Mouse (Mus musculus) heart, postnatal 0 days (tissue): ENCODE measurements around the gene Pth1r. TPM values are rescaled to one million over a fixed set of nuclear protein-coding genes. Genes with fewer than 3 reads are reported as not detected.

ENCODE experiments used
- ATAC-seq: fragments of 200-750 bp; cut with Nextera tagmentation; 2 replicates; pipeline ENCODE4 v1.8.0; 2017; ENCODE audit warnings: low read depth, moderate number of reproducible peaks, moderate library complexity; ENCODE audit not compliant: insufficient read depth
- DNase-seq: peaks from one replicate; pipeline ENCODE4 v3.0.0-alpha.2; 2016; ENCODE audit warnings: low spot score
- H3K27ac ChIP-seq: fragments of 300-500 bp; sonication (generic); 2 replicates; pipeline ENCODE4 v1.5.1; 2014; ENCODE audit warnings: low read depth, mild to moderate bottlenecking
- H3K27me3 ChIP-seq: fragments of 300-500 bp; sonication (generic); 2 replicates; pipeline ENCODE4 v1.6.1; 2014; ENCODE audit warnings: low read length, mixed read lengths; ENCODE audit not compliant: control insufficient read depth, insufficient read depth
- H3K36me3 ChIP-seq: fragments of 300-500 bp; sonication (generic); replicated peaks from 2 replicates; pipeline ENCODE4 v1.6.1; 2014; ENCODE audit warnings: low read length, mixed read lengths; ENCODE audit not compliant: control insufficient read depth, insufficient read depth
- H3K4me1 ChIP-seq: fragments of 300-500 bp; sonication (generic); 2 replicates; pipeline ENCODE4 v1.6.1; 2014; ENCODE audit warnings: antibody characterized with exemption; ENCODE audit not compliant: control insufficient read depth, insufficient read depth
- H3K4me2 ChIP-seq: fragments of 300-500 bp; sonication (generic); 2 replicates; pipeline ENCODE4 v1.6.1; 2014; ENCODE audit warnings: low read depth, mild to moderate bottlenecking, low read length, moderate library complexity
- H3K4me3 ChIP-seq: fragments of 300-500 bp; sonication (generic); 2 replicates; pipeline ENCODE4 v1.5.1; 2014; ENCODE audit warnings: low read depth, low read length
- H3K9ac ChIP-seq: fragments of 300-500 bp; sonication (generic); replicated peaks from 2 replicates; pipeline ENCODE4 v1.6.1; 2014; ENCODE audit warnings: low read depth, low read length, mixed read lengths
- H3K9me3 ChIP-seq: fragments of 300-500 bp; sonication (generic); replicated peaks from 2 replicates; pipeline ENCODE4 v1.6.1; 2016; ENCODE audit warnings: low read length; ENCODE audit not compliant: control insufficient read depth
- CTCF ChIP-seq: IDR thresholded peaks from 2 replicates; pipeline ENCODE4 v1.5.1; 2016; ENCODE audit warnings: antibody characterized with exemption, control low read depth, low read depth
- EP300 ChIP-seq: IDR thresholded peaks from 2 replicates; pipeline ENCODE4 v1.6.1; 2016; ENCODE audit warnings: antibody characterized with exemption, low read depth
- WGBS: fragments of 180-500 bp; shearing (Covaris S2); extraction: QIAGEN DNeasy Blood & Tissue Kit; methylation state at CpG from one replicate; pipeline ENCODE4 v1.1.7; 2014; 5-methylcytosine and 5-hydroxymethylcytosine counted together
- polyA plus RNA-seq: library from polyadenylated mRNA; unstranded; fragments of >200 nt; fragmentation: Nextera tagmentation; extraction: Ambion mirVana; gene quantifications from 2 replicates; pipeline ENCODE4 v1.2.1, GENCODE M21; 2015
- total RNA-seq: library from RNA; depleted of rRNA; stranded (reverse); fragments of >200 nt; gene quantifications from 2 replicates; pipeline ENCODE4 v1.2.3, GENCODE M21; 2014; ENCODE audit warnings: low replicate concordance; rRNA removed

Gene Pth1r
- total RNA-seq, result 34.2 and 41.8 TPM in 2 replicates
- 11.4 and 12.0 TPM in 2 replicates for polyA plus RNA-seq

GRCm38 (mm10) chr9:110746961-110747360 lies at the start of gene Pth1r:
TSS of gene Pth1r (minus strand) at chr9:110747145.
- Histone ChIP-seq H3K9ac (no peak within 1 kb of the TSS), H3K27me3 (peaks cover 16% of the 10 kb centered on the region; the same call in 1 of the 2 replicates), H3K4me1 (peaks cover 17% of the 10 kb centered on the region), H3K4me2 (no peak within 1 kb of the TSS), H3K27ac (no peak within 1 kb of the TSS), H3K9me3 (no peaks in the 10 kb centered on the region), H3K36me3 (no peaks in the 10 kb centered on the region), H3K4me3 (no peak within 1 kb of the TSS)
- ATAC-seq, result no peak
- WGBS, result 76% methylated on average over 7 of the region's 7 CpGs
- TF ChIP-seq EP300, result no peak
- no peak for TF ChIP-seq CTCF
- DNase-seq, result no peak

GRCm38 (mm10) chr9:110790462-110790861 lies 43.5 kb upstream of the Pth1r start:
- Histone ChIP-seq H3K27me3 (no peaks in the 10 kb centered on the region), H3K4me2 (no peak overlapping the region), H3K27ac (no peak overlapping the region), H3K9ac (no peak overlapping the region), H3K9me3 (no peaks in the 10 kb centered on the region), H3K4me1 (no peaks in the 10 kb centered on the region), H3K36me3 (no peaks in the 10 kb centered on the region), H3K4me3 (no peak overlapping the region)
- DNase-seq (peak; percentile 10), ATAC-seq (no peak)
- TF ChIP-seq CTCF (no peak), EP300 (no peak)
- WGBS, result 59% methylated on average over 4 of the region's 4 CpGs

- 81% methylated on average over 3 of the region's 3 CpGs for WGBS
- Histone ChIP-seq H3K4me3 (no peak overlapping the region), H3K4me2 (no peak overlapping the region), H3K36me3 (no peaks in the 10 kb centered on the region), H3K9ac (no peak overlapping the region), H3K4me1 (no peaks in the 10 kb centered on the region), H3K27ac (no peak overlapping the region), H3K27me3 (no peaks in the 10 kb centered on the region), H3K9me3 (no peaks in the 10 kb centered on the region)
- ATAC-seq (no peak), DNase-seq (no peak)
- TF ChIP-seq CTCF (no peak), EP300 (no peak)
These were observed 41.2 kb upstream of the Pth1r start for GRCm38 (mm10) chr9:110788169-110788568.

GRCm38 (mm10) chr9:110783611-110784010 lies 36.7 kb upstream of the Pth1r start:
- Histone ChIP-seq H3K4me2 (no peak overlapping the region), H3K36me3 (no peaks in the 10 kb centered on the region), H3K4me3 (no peak overlapping the region), H3K27me3 (0 out of 2 replicates have a peak, but pooled peaks cover 3% of the 10 kb centered on the region), H3K9ac (no peak overlapping the region), H3K4me1 (peaks cover 5% of the 10 kb centered on the region; the same call in 1 of the 2 replicates), H3K27ac (no peak overlapping the region), H3K9me3 (no peaks in the 10 kb centered on the region)
- WGBS, result 22% methylated on average over 1 of the region's 1 CpGs
- DNase-seq (no peak), ATAC-seq (no peak)
- TF ChIP-seq CTCF (no peak), EP300 (no peak)

- peak overlapping the region; percentile 48 for H3K4me3 ChIP-seq
- H3K4me2 ChIP-seq, result peak overlapping the region; percentile 79
- ATAC-seq, result peak; percentile 69
- 0 out of 2 replicates have a peak, but pooled peaks cover 3% of the 10 kb centered on the region for H3K27me3 ChIP-seq
- H3K36me3 ChIP-seq, result no peaks in the 10 kb centered on the region
- no peaks in the 10 kb centered on the region for H3K9me3 ChIP-seq
- TF ChIP-seq CTCF, result peak; percentile 16; the same call in 1 of the 2 replicates
- no peak for TF ChIP-seq EP300
- H3K9ac ChIP-seq, result peak overlapping the region; percentile 34
- H3K27ac ChIP-seq, result peak overlapping the region; percentile 67
- under 1% methylated on average over 22 of the region's 23 CpGs for WGBS
- peak; percentile 73 for DNase-seq
- H3K4me1 ChIP-seq, result peaks cover 5% of the 10 kb centered on the region; the same call in 1 of the 2 replicates
These were observed 34.8 kb upstream of the Pth1r start for GRCm38 (mm10) chr9:110781731-110782130.

- peak; percentile 82 for DNase-seq
- Histone ChIP-seq H3K36me3 (no peaks in the 10 kb centered on the region), H3K4me3 (peak overlapping the region; percentile 48), H3K27ac (peak overlapping the region; percentile 67), H3K27me3 (0 out of 2 replicates have a peak, but pooled peaks cover 3% of the 10 kb centered on the region), H3K4me2 (peak overlapping the region; percentile 79), H3K9me3 (no peaks in the 10 kb centered on the region), H3K9ac (peak overlapping the region; percentile 34), H3K4me1 (peaks cover 5% of the 10 kb centered on the region; the same call in 1 of the 2 replicates)
- TF ChIP-seq CTCF, result peak; percentile 79
- no peak for TF ChIP-seq EP300
- under 1% methylated on average over 42 of the region's 43 CpGs for WGBS
- peak; percentile 92 for ATAC-seq
These were observed 34.3 kb upstream of the Pth1r start for GRCm38 (mm10) chr9:110781256-110781721.
